ENCODE assay signal across 9 mouse cellular contexts in the genomic region with DNA sequence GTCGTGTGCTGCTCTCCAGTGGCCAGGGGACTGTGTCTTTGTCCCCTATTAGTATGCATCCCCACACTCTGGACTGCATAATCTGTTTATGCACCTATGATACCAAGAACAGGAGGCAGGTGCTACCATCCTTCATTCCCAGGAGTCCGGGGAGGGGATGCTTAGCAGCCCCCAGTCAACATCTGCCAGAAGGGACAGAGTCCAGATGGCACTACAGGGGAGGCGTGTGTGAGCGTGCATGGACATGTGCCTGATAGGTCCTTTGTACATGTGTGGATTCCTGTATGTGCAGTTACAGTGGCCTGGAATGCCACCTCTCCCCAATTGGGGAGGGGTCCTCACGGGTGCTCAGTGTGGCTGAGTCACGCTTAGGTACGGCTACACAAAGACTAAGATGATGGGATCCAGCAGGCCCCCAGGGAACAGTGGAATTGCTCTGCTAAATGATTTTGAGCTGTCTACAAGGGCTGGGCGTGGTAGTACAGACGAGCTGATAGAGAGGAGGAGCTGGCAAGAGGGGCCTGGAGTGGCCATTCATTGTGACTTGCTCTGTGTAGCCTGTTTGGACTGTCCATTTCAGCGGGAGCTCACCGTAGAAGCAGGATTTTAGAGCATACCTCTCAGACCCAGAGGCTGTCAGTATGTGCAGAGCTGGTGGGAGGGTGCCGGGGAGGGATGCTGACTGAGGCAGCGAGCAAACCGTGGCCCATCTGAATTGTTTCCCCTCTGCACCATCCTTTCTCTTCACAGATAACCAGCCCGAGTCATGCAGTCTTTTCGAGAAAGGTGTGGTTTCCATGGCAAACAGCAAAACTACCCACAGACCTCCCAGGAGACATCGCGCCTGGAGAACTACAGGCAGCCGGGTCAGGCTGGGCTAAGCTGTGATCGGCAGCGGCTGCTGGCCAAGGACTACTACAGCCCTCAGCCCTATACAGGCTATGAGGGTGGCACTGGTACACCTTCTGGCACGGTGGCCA. TPM values are rescaled to one million over a fixed set of nuclear protein-coding genes. Genes with fewer than 3 reads are reported as not detected.
DNase-seq lines count a peak whose midpoint lies in the region; ATAC-seq lines count a peak whose summit lies in the region.
"Had no signal": no experiment of that assay in that cellular context is flagged by ENCODE, and none has a peak within 500 bp of the region (broad histone marks: within the 10 kb centered on the region; RNA-seq: fewer than 3 reads in every experiment).

No protein-coding gene starts in this region.

- no peak for ATAC-seq in heart, embryonic 11.5 days (replicated peaks; ENCODE audit: insufficient number of reproducible peaks, low FRiP score, low TSS enrichment)
- peak; percentile 32 for ATAC-seq in hindbrain, embryonic 13.5 days (ENCODE audit: low FRiP score)

- H3K27ac ChIP-seq in heart, embryonic 11.5 days (ENCODE audit: low read depth, low read length): 0 out of 2 replicates have a peak overlapping the region, but pooled peaks have one; percentile 29
- peak overlapping the region; percentile 94 for H3K27ac ChIP-seq in hindbrain, embryonic 13.5 days

- H3K27me3 ChIP-seq in heart, embryonic 11.5 days (ENCODE audit: control insufficient read depth, insufficient read depth, low read length): no peaks in the 10 kb centered on the region
- no peaks in the 10 kb centered on the region for H3K27me3 ChIP-seq in hindbrain, embryonic 13.5 days

- H3K4me1 ChIP-seq in heart, embryonic 11.5 days (ENCODE audit: control insufficient read depth, insufficient read depth, low read length): peaks cover 62% of the 10 kb centered on the region
- H3K4me1 ChIP-seq in hindbrain, embryonic 13.5 days (replicated peaks): peaks cover 85% of the 10 kb centered on the region

- no peak overlapping the region for H3K4me3 ChIP-seq in heart, embryonic 11.5 days (ENCODE audit: low read depth, low read length)
- no peak overlapping the region for H3K4me3 ChIP-seq in hindbrain, embryonic 13.5 days
- H3K4me3 ChIP-seq: erythroblast, embryonic 14.5 days had no signal

- H3K36me3 ChIP-seq in heart, embryonic 11.5 days (ENCODE audit: control insufficient read depth, insufficient read depth, low read length): peaks cover 40% of the 10 kb centered on the region
- peaks cover 51% of the 10 kb centered on the region for H3K36me3 ChIP-seq in hindbrain, embryonic 13.5 days

- WGBS in heart, embryonic 11.5 days (ENCODE audit: insufficient replicate concordance): 46% methylated on average over 22 of the region's 22 CpGs
- 35% methylated on average over 22 of the region's 22 CpGs for WGBS in hindbrain, embryonic 13.5 days

- peak overlapping the region; percentile 54 for H3K9ac ChIP-seq in heart, embryonic 11.5 days (ENCODE audit: low read depth, low read length)
- peak overlapping the region; percentile 66 for H3K9ac ChIP-seq in hindbrain, embryonic 13.5 days

- H3K4me2 ChIP-seq in heart, embryonic 11.5 days: no peak overlapping the region; the same call in 1 of the 2 replicates
- H3K4me2 ChIP-seq in hindbrain, embryonic 13.5 days: peak overlapping the region; percentile 29

- no peak for DNase-seq in heart, postnatal 4 days
- peak; percentile 46 for DNase-seq in T-cell, adult 2 months (ENCODE audit: low spot score)
- peak; percentile 45 for DNase-seq in mesoderm, embryonic 11.5 days (ENCODE audit: low read depth, low spot score)
- no peak for DNase-seq in kidney, adult 11 months
- no peak for DNase-seq in Muller cell, postnatal 12 days (ENCODE audit: inconsistent ontology term)
- DNase-seq in adrenal gland, adult 2 months: no peak

- H3K9me3 ChIP-seq in heart, embryonic 11.5 days (replicated peaks; ENCODE audit: control insufficient read depth, low read length): no peaks in the 10 kb centered on the region
- no peaks in the 10 kb centered on the region for H3K9me3 ChIP-seq in hindbrain, embryonic 13.5 days

RNA-seq across cellular contexts. Expression of gene Srebf1, which starts 37.7 kb away (rescaled TPM):
- 39.0 and 41.0 TPM in 2 replicates for polyA plus RNA-seq in heart, embryonic 11.5 days (2014; fragmentation: Nextera tagmentation; extraction: Ambion mirVana)
- total RNA-seq in heart, postnatal 4 days (2021): 10 to 100 TPM; 35.8 to 50.8 TPM
- 38.2 and 43.9 TPM in 2 replicates for polyA plus RNA-seq in hindbrain, embryonic 13.5 days (2015; fragmentation: Nextera tagmentation; extraction: Ambion mirVana)
- total RNA-seq in adrenal gland, adult 2 months (2021): 100 to 1,000 TPM; 201 to 250 TPM
- polyA plus RNA-seq in adrenal gland, adult 2 months (2012; rRNA removed): 661 and 745 TPM in 2 replicates

Comparison
In these comparisons a context has a peak if more than half of its experiments do, and no peak if none do; other contexts are left out.
1. DNase-seq: peak in T-cell, adult 2 months (single experiment) and mesoderm, embryonic 11.5 days (single experiment); none in heart, postnatal 4 days (single experiment), kidney, adult 11 months (single experiment), Muller cell, postnatal 12 days (single experiment) and adrenal gland, adult 2 months (single experiment).
2. RNA of gene Srebf1, which starts 37.7 kb away (polyA plus RNA-seq): 661 to 745 TPM in adrenal gland, adult 2 months; 38.2 to 43.9 TPM in hindbrain, embryonic 13.5 days and 39.0 to 41.0 TPM in heart, embryonic 11.5 days; every median in the first group is over 10 times any median in the second.